Mouse (Mus musculus) testis, adult 2 months (tissue): ENCODE measurements around the gene Ntrk2.

Experiments
- CTCF ChIP-seq: fragments of 200-500 bp; IDR thresholded peaks from 2 replicates; pipeline ENCODE4 v1.5.1; 2012; ENCODE audit warnings: low read depth, mild to moderate bottlenecking, inconsistent platforms, low read length, moderate library complexity; ENCODE audit not compliant: control insufficient read depth, insufficient read depth, insufficient replicate concordance
- POLR2A ChIP-seq: fragments of 200-500 bp; IDR thresholded peaks from 2 replicates; pipeline ENCODE4 v1.6.1; 2012; ENCODE audit warnings: low read depth, mild to moderate bottlenecking, inconsistent platforms, low read length, moderate library complexity; ENCODE audit not compliant: control insufficient read depth

- TF ChIP-seq CTCF (no peak), POLR2A (no peak)
Observed at GRCm38 (mm10) chr13:58940208-58940607, 133.8 kb downstream of the Ntrk2 start.
